Mouse (Mus musculus): Measurements from ENCODE around the gene H2-Aa. TPM values are rescaled to one million over a fixed set of nuclear protein-coding genes. Genes with fewer than 3 reads are reported as not detected.
"Not testable (repeated sequence)": the region's sequence is repeated elsewhere in the genome, so short reads cannot be mapped to it uniquely, and the experiment has no call there.

The H2-Aa gene
- polyA plus RNA-seq (2015; fragmentation: Nextera tagmentation; extraction: Ambion mirVana) = 0.73 and 0.98 TPM in 2 replicates

DNA sequence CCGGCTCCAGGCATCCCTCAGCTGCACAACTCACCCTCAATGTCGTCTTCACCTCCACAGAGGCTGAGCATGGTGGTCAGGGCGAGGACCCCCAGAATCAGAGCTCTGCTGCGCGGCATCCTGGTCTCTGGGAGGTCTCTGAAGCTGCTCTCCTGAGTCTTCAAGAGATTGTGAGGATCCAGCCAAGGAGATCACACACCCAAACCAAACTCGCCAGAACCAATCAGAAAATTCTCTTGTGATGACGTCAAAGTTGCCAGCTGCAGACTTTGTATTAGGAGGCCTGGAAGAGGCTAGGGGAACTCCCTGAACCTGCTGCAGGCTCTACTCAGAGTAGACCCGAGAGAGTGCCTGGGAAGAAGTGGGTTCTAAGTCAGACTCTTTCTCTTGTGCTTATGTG is at the start of gene H2-Aa:
TSS of gene H2-Aa (minus strand) at position 176 of the 400 bp plus-strand sequence.
- Histone ChIP-seq H3K4me2 (0 out of 2 replicates have a peak within 1 kb of the TSS, but pooled peaks have one; percentile 24), H3K9me3 (no peaks in the 10 kb centered on the region), H3K4me1 (no peaks in the 10 kb centered on the region; the same call in 1 of the 2 replicates), H3K27me3 (no peaks in the 10 kb centered on the region), H3K9ac (no peak within 1 kb of the TSS), H3K27ac (no peak within 1 kb of the TSS), H3K4me3 (no peak within 1 kb of the TSS), H3K36me3 (no peaks in the 10 kb centered on the region)
- WGBS = 16% methylated on average over 8 of the region's 8 CpGs
- ATAC-seq (ENCODE audit: insufficient number of reproducible peaks, insufficient read depth, low FRiP score, low TSS enrichment, low read depth) = no peak

GRCm38 (mm10) chr17:34331200-34331599 is 43.6 kb upstream of the H2-Aa start:
- WGBS = 96% methylated on average over 1 of the region's 1 CpGs
- no peak overlapping the region for H3K4me2 ChIP-seq
- no peak overlapping the region for H3K4me3 ChIP-seq
- H3K9me3 ChIP-seq = no peaks in the 10 kb centered on the region
- no peak overlapping the region for H3K27ac ChIP-seq
- no peak for ATAC-seq (ENCODE audit: insufficient number of reproducible peaks, insufficient read depth, low FRiP score, low TSS enrichment, low read depth)
- H3K9ac ChIP-seq = no peak overlapping the region
- no peaks in the 10 kb centered on the region for H3K4me1 ChIP-seq
- no peaks in the 10 kb centered on the region for H3K36me3 ChIP-seq
- H3K27me3 ChIP-seq = no peaks in the 10 kb centered on the region

- no peaks in the 10 kb centered on the region for H3K4me1 ChIP-seq
- H3K9ac ChIP-seq = no peak overlapping the region
- H3K36me3 ChIP-seq = no peaks in the 10 kb centered on the region
- H3K27me3 ChIP-seq = no peaks in the 10 kb centered on the region
- H3K4me2 ChIP-seq = no peak overlapping the region
- H3K27ac ChIP-seq = no peak overlapping the region
- no peak for ATAC-seq (ENCODE audit: insufficient number of reproducible peaks, insufficient read depth, low FRiP score, low TSS enrichment, low read depth)
- no peak overlapping the region for H3K4me3 ChIP-seq
- H3K9me3 ChIP-seq = no peaks in the 10 kb centered on the region
- 74% methylated on average over 2 of the region's 2 CpGs for WGBS
Observed at GRCm38 (mm10) chr17:34329807-34330206, 42.2 kb upstream of the H2-Aa start.

GRCm38 (mm10) chr17:34326373-34326772 is 38.8 kb upstream of the H2-Aa start:
- H3K9me3 ChIP-seq = no peaks in the 10 kb centered on the region
- H3K4me2 ChIP-seq = no peak overlapping the region
- H3K27ac ChIP-seq = no peak overlapping the region
- H3K4me1 ChIP-seq = no peaks in the 10 kb centered on the region
- no peak overlapping the region for H3K4me3 ChIP-seq
- H3K36me3 ChIP-seq = no peaks in the 10 kb centered on the region
- H3K27me3 ChIP-seq = no peaks in the 10 kb centered on the region
- WGBS = 72% methylated on average over 3 of the region's 3 CpGs
- no peak overlapping the region for H3K9ac ChIP-seq
- no peak for ATAC-seq (ENCODE audit: insufficient number of reproducible peaks, insufficient read depth, low FRiP score, low TSS enrichment, low read depth)

GRCm38 (mm10) chr17:34325436-34325835 is 37.8 kb upstream of the H2-Aa start, which contains the start of gene H2-Eb2:
Gene H2-Eb2 (plus strand): TSS chr17:34325665.
- Histone ChIP-seq H3K4me1 (no peaks in the 10 kb centered on the region), H3K9me3 (no peaks in the 10 kb centered on the region), H3K36me3 (no peaks in the 10 kb centered on the region), H3K4me2 (no peak within 1 kb of the TSS), H3K27ac (no peak within 1 kb of the TSS), H3K9ac (no peak within 1 kb of the TSS), H3K4me3 (no peak within 1 kb of the TSS), H3K27me3 (no peaks in the 10 kb centered on the region)
- 50% methylated on average over 4 of the region's 4 CpGs for WGBS
- ATAC-seq (ENCODE audit: insufficient number of reproducible peaks, insufficient read depth, low FRiP score, low TSS enrichment, low read depth) = no peak

GRCm38 (mm10) chr17:34317275-34317674 is 29.7 kb upstream of the H2-Aa start:
- H3K27me3 ChIP-seq = peaks cover 3% of the 10 kb centered on the region; the same call in 1 of the 2 replicates
- ATAC-seq (ENCODE audit: insufficient number of reproducible peaks, insufficient read depth, low FRiP score, low TSS enrichment, low read depth) = no peak
- 36% methylated on average over 2 of the region's 2 CpGs for WGBS
- H3K9ac ChIP-seq = no peak overlapping the region
- no peaks in the 10 kb centered on the region for H3K9me3 ChIP-seq
- H3K4me1 ChIP-seq = no peaks in the 10 kb centered on the region
- no peak overlapping the region for H3K4me2 ChIP-seq
- no peak overlapping the region for H3K4me3 ChIP-seq
- H3K27ac ChIP-seq = no peak overlapping the region
- H3K36me3 ChIP-seq = no peaks in the 10 kb centered on the region

- Histone ChIP-seq H3K27ac (no peak overlapping the region), H3K27me3 (peaks cover 3% of the 10 kb centered on the region; the same call in 1 of the 2 replicates), H3K4me1 (no peaks in the 10 kb centered on the region), H3K4me2 (no peak overlapping the region), H3K36me3 (no peaks in the 10 kb centered on the region), H3K4me3 (no peak overlapping the region), H3K9me3 (no peaks in the 10 kb centered on the region), H3K9ac (no peak overlapping the region)
- WGBS = 59% methylated on average over 2 of the region's 2 CpGs
- no peak for ATAC-seq (ENCODE audit: insufficient number of reproducible peaks, insufficient read depth, low FRiP score, low TSS enrichment, low read depth)
Observed at GRCm38 (mm10) chr17:34316697-34317096, 29.1 kb upstream of the H2-Aa start.

GRCm38 (mm10) chr17:34315512-34315911 is 27.9 kb upstream of the H2-Aa start:
- Histone ChIP-seq H3K27me3 (peaks cover 3% of the 10 kb centered on the region; the same call in 1 of the 2 replicates), H3K4me2 (no peak overlapping the region), H3K4me1 (no peaks in the 10 kb centered on the region), H3K4me3 (no peak overlapping the region), H3K9ac (no peak overlapping the region), H3K27ac (no peak overlapping the region), H3K36me3 (no peaks in the 10 kb centered on the region), H3K9me3 (no peaks in the 10 kb centered on the region)
- WGBS = 88% methylated on average over 1 of the region's 1 CpGs
- ATAC-seq (ENCODE audit: insufficient number of reproducible peaks, insufficient read depth, low FRiP score, low TSS enrichment, low read depth) = no peak

GRCm38 (mm10) chr17:34314286-34314685 is 26.7 kb upstream of the H2-Aa start:
- Histone ChIP-seq H3K27ac (no peak overlapping the region), H3K9me3 (no peaks in the 10 kb centered on the region), H3K4me2 (no peak overlapping the region), H3K36me3 (no peaks in the 10 kb centered on the region), H3K27me3 (no peaks in the 10 kb centered on the region), H3K9ac (no peak overlapping the region), H3K4me1 (no peaks in the 10 kb centered on the region; the same call in 1 of the 2 replicates), H3K4me3 (no peak overlapping the region)
- 71% methylated on average over 9 of the region's 9 CpGs for WGBS
- no peak for ATAC-seq (ENCODE audit: insufficient number of reproducible peaks, insufficient read depth, low FRiP score, low TSS enrichment, low read depth)

DNA sequence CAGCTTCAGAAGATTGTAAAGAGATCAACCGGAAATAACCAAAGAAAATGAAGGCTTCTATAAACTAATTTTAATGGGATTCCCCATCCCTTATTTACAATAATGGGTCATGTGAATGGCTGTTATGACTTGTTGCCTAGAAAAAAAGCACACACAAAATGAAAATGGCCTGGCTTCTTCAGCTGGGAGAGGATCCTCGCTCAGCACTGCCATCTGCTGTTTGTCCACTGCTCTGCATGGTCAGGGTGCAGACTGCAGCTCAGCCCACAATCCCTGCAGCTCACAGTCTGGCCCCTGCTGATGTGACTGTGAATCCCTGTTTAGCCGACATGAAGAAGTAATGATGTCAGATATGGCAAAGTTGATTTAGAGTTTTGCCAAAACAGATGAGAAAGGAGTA is 25.8 kb upstream of the H2-Aa start:
- Histone ChIP-seq H3K4me2 (no peak overlapping the region), H3K27me3 (peaks cover under 1% of the 10 kb centered on the region; the same call in 1 of the 2 replicates), H3K4me3 (no peak overlapping the region), H3K4me1 (no peaks in the 10 kb centered on the region; the same call in 1 of the 2 replicates), H3K27ac (no peak overlapping the region), H3K9me3 (no peaks in the 10 kb centered on the region), H3K9ac (no peak overlapping the region), H3K36me3 (no peaks in the 10 kb centered on the region)
- no peak for ATAC-seq (ENCODE audit: insufficient number of reproducible peaks, insufficient read depth, low FRiP score, low TSS enrichment, low read depth)
- 38% methylated on average over 3 of the region's 3 CpGs for WGBS

DNA sequence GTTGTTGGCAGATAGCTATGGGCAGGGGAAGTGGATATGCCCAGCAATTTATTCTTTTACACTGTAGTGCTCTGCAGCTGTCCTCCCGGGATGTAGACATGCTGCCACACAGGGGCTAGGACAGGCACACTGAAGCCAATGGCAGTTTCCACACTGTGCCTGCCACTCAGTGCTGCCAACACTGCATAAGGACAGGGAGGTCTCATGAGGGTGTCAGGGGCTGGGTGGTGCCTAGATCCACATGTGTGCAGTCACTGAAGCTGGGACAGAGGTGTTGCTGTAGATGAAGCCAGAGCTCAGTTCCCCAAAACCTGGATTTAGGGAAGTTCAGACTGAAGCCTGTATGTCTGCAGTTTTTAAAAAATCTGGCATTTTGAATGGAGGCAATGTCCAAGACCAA is 24.6 kb upstream of the H2-Aa start:
- Histone ChIP-seq H3K4me3 (no peak overlapping the region), H3K9ac (no peak overlapping the region), H3K36me3 (no peaks in the 10 kb centered on the region), H3K9me3 (no peaks in the 10 kb centered on the region), H3K27me3 (peaks cover 6% of the 10 kb centered on the region; the same call in 1 of the 2 replicates), H3K27ac (no peak overlapping the region), H3K4me1 (no peaks in the 10 kb centered on the region; the same call in 1 of the 2 replicates), H3K4me2 (no peak overlapping the region)
- 86% methylated on average over 1 of the region's 1 CpGs for WGBS
- no peak for ATAC-seq (ENCODE audit: insufficient number of reproducible peaks, insufficient read depth, low FRiP score, low TSS enrichment, low read depth)

DNA sequence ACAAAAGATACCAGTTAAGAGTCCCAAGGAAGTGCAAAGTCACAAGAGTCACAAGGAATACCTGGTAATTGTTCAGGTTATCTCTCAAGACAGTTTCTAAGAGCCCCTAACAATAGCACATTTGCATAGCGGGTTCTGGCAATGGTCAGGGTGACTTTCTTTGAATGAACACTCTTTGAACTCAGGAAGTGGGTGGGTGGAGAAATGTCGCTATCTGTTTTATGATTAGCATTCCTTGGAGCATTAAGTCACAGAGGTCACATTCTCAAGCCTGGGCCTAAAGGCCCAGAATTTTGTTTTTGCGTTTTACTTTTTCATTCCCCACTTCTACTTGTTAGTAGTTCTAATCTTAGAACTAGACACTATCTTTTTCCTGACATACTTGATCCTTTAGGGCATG is 22.9 kb upstream of the H2-Aa start:
- H3K9me3 ChIP-seq; ATAC-seq (ENCODE audit: insufficient number of reproducible peaks, insufficient read depth, low FRiP score, low TSS enrichment, low read depth); H3K36me3 ChIP-seq; H3K9ac ChIP-seq; H3K4me2 ChIP-seq; H3K4me1 ChIP-seq; H3K27me3 ChIP-seq; H3K4me3 ChIP-seq; H3K27ac ChIP-seq: not testable (repeated sequence)
- 85% methylated on average over 3 of the region's 3 CpGs for WGBS

All from embryonic facial prominence, embryonic 13.5 days (tissue).